Mouse (Mus musculus) limb, embryonic 14.5 days (tissue): ENCODE measurements around the gene Wdr1. TPM values are rescaled to one million over a fixed set of nuclear protein-coding genes. Genes with fewer than 3 reads are reported as not detected.

ENCODE experiments used
- ATAC-seq: fragments of 200-750 bp; cut with Nextera tagmentation; 2 replicates; pipeline ENCODE4 v1.8.0; 2017; ENCODE audit warnings: low read depth, moderate number of reproducible peaks, moderate TSS enrichment; ENCODE audit not compliant: low FRiP score
- DNase-seq: peaks from one replicate; pipeline ENCODE4 v3.0.0-alpha.2; 2015; ENCODE audit warnings: low spot score
- H3K27ac ChIP-seq: fragments of 300-500 bp; sonication (generic); replicated peaks from 2 replicates; pipeline ENCODE4 v1.5.1; 2014; ENCODE audit warnings: low read depth, mild to moderate bottlenecking, low read length, moderate library complexity, mixed read lengths
- H3K27me3 ChIP-seq: fragments of 300-500 bp; sonication (generic); 2 replicates; pipeline ENCODE4 v1.6.1; 2014; ENCODE audit warnings: low read length, mixed read lengths; ENCODE audit not compliant: control insufficient read depth, insufficient read depth
- H3K36me3 ChIP-seq: fragments of 300-500 bp; sonication (generic); 2 replicates; pipeline ENCODE4 v1.6.1; 2014; ENCODE audit warnings: mild to moderate bottlenecking, low read length, moderate library complexity, mixed read lengths; ENCODE audit not compliant: control insufficient read depth, insufficient read depth
- H3K4me1 ChIP-seq: fragments of 300-500 bp; sonication (generic); 2 replicates; pipeline ENCODE4 v1.6.1; 2014; ENCODE audit warnings: antibody characterized with exemption, low read length, mixed read lengths; ENCODE audit not compliant: control insufficient read depth, insufficient read depth
- H3K4me2 ChIP-seq: fragments of 300-500 bp; sonication (generic); replicated peaks from 2 replicates; pipeline ENCODE4 v1.6.1; 2014; ENCODE audit warnings: low read depth, mild to moderate bottlenecking, low read length, moderate library complexity; ENCODE audit not compliant: severe bottlenecking
- H3K4me3 ChIP-seq: fragments of 300-500 bp; sonication (generic); replicated peaks from 2 replicates; pipeline ENCODE4 v1.5.1; 2014; ENCODE audit warnings: low read length
- H3K9ac ChIP-seq: fragments of 300-500 bp; sonication (generic); 2 replicates; pipeline ENCODE4 v1.6.1; 2014; ENCODE audit warnings: mild to moderate bottlenecking, low read depth, low read length, moderate library complexity; ENCODE audit not compliant: severe bottlenecking
- H3K9me3 ChIP-seq: fragments of 300-500 bp; sonication (generic); 2 replicates; pipeline ENCODE4 v1.6.1; 2016; ENCODE audit warnings: low read length; ENCODE audit not compliant: control insufficient read depth
- POLR2A ChIP-seq: fragments of 200-500 bp; IDR thresholded peaks from 2 replicates; pipeline ENCODE4 v1.8.0; 2012; ENCODE audit warnings: inconsistent platforms, mild to moderate bottlenecking, moderate library complexity, borderline replicate concordance; ENCODE audit not compliant: insufficient read depth, insufficient read length; ENCODE audit errors: extremely low read depth
- WGBS: fragments of 180-500 bp; shearing (Covaris S2); extraction: QIAGEN DNeasy Blood & Tissue Kit; methylation state at CpG from one replicate; pipeline ENCODE4 v1.1.7; 2014; 5-methylcytosine and 5-hydroxymethylcytosine counted together
- polyA plus RNA-seq, 2 experiments: library from polyadenylated mRNA; depleted of rRNA in 1 of 2; stranded (reverse) in 1 of 2; unstranded in 1 of 2; fragments of >200 nt; fragmentation: Nextera tagmentation in 1 of 2; extraction: Ambion mirVana in 1 of 2; gene quantifications; 2 replicates each; pipeline versions ENCODE4 v1.2.1 to v1.2.3; 2012 to 2014

Wdr1 gene
- polyA plus RNA-seq, 2 experiments: 136 to 231 TPM

DNA sequence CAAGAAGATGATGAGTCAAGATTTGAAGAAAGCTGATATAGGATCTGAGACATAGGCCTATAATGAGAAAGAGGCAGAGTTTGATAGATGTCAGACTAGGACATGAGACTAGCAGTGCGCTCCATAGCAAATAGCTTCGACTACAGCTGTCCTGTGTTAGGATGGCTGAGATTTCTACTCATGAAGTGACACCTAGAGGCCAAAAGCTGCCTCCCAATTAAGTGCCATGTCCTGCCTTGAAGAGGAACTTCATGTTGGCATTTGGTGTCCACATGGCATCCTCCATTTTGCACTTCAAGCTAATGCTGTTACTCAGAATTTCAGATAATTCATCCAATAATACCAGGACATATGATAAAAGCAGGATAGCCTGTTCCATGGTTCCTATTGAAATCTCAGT lies 22.4 kb upstream of the Wdr1 start:
- no peak overlapping the region for H3K4me2 ChIP-seq
- WGBS: 75% methylated on average over 2 of the region's 2 CpGs
- no peak for ATAC-seq

DNA sequence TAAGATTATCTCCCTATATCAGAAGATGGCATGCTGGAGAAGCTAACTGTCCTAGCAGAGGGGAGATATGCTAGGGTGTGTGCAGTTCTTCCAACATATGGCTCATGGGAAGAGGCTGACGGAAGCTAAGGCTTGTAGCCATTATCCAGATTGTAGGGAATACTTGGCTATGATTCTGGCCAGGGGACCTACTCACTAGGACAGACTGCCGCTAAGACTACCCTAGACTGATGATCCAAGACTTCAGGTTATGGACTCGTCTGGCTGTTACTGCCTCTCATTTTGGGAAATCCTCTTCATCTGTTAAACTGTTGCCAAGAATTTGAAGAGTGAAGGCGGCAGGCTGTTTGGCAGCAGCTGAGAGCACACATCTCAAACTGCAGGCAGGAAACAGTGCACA lies 20.0 kb upstream of the Wdr1 start:
- Histone ChIP-seq H3K27me3 (no peaks in the 10 kb centered on the region), H3K36me3 (no peaks in the 10 kb centered on the region), H3K4me3 (no peak overlapping the region), H3K4me2 (no peak overlapping the region), H3K4me1 (no peaks in the 10 kb centered on the region), H3K9ac (no peak overlapping the region), H3K27ac (no peak overlapping the region), H3K9me3 (no peaks in the 10 kb centered on the region)
- no peak for TF ChIP-seq POLR2A
- DNase-seq: no peak
- 72% methylated on average over 4 of the region's 4 CpGs for WGBS
- ATAC-seq: no peak

More for the DNA sequence above, 22.4 kb upstream of the Wdr1 start:
- H3K27ac ChIP-seq: no peak overlapping the region
- H3K4me1 ChIP-seq: no peaks in the 10 kb centered on the region
- H3K27me3 ChIP-seq: no peaks in the 10 kb centered on the region
- H3K4me3 ChIP-seq: no peak overlapping the region
- H3K9me3 ChIP-seq: no peaks in the 10 kb centered on the region
- no peaks in the 10 kb centered on the region for H3K36me3 ChIP-seq
- no peak overlapping the region for H3K9ac ChIP-seq
- DNase-seq: no peak
- TF ChIP-seq POLR2A: no peak

DNA sequence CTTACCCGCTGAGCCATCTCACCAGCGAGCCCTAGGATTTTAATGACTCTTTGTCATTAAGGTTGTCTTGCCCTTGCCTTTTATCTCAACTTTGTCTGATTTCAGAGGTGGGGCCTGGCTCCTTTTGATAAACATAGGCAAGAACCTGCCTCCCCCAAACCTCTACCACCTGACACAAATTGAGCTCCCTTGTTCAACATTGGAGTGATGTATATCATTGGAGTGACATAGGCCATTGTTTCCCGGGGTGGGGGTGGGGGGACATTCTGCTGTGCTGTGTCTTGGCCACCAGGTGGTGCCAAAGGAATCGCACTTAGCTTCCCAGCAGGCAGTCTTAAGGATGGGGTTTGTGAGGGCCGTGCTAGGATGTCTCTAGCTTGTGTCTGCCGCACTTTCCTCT lies 17.7 kb upstream of the Wdr1 start:
- Histone ChIP-seq H3K27ac (no peak overlapping the region), H3K27me3 (no peaks in the 10 kb centered on the region), H3K9ac (no peak overlapping the region), H3K36me3 (no peaks in the 10 kb centered on the region), H3K9me3 (no peaks in the 10 kb centered on the region), H3K4me1 (no peaks in the 10 kb centered on the region), H3K4me2 (no peak overlapping the region), H3K4me3 (no peak overlapping the region)
- no peak for TF ChIP-seq POLR2A
- DNase-seq: peak; percentile 32
- ATAC-seq: no peak
- WGBS: 28% methylated on average over 6 of the region's 6 CpGs

DNA sequence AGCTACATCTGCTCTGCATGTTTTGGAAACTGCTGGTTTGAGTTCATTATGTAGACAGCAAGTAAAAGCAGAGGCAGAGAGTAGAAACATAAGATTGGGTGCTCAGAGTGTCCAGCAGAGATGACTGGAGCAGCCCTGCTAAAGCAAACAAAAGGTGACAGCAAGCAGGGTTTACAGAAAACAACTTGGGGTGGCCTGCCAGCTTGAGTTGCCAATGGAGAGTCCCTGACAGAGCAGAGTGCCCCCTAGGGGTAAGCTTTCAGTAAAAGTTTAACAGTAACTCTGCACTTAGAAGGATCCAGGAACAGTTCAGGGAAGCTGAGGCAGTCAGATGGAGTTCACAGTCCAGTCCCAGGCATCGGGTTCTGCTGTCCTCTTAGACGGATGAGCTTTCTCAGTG lies 7.9 kb upstream of the Wdr1 start:
- no peak for TF ChIP-seq POLR2A
- ATAC-seq: no peak
- H3K4me2 ChIP-seq: no peak overlapping the region
- no peaks in the 10 kb centered on the region for H3K9me3 ChIP-seq
- 69% methylated on average over 2 of the region's 2 CpGs for WGBS
- H3K27me3 ChIP-seq: no peaks in the 10 kb centered on the region
- no peaks in the 10 kb centered on the region for H3K36me3 ChIP-seq
- no peak overlapping the region for H3K4me3 ChIP-seq
- no peak overlapping the region for H3K9ac ChIP-seq
- DNase-seq: no peak
- no peaks in the 10 kb centered on the region for H3K4me1 ChIP-seq
- no peak overlapping the region for H3K27ac ChIP-seq

DNA sequence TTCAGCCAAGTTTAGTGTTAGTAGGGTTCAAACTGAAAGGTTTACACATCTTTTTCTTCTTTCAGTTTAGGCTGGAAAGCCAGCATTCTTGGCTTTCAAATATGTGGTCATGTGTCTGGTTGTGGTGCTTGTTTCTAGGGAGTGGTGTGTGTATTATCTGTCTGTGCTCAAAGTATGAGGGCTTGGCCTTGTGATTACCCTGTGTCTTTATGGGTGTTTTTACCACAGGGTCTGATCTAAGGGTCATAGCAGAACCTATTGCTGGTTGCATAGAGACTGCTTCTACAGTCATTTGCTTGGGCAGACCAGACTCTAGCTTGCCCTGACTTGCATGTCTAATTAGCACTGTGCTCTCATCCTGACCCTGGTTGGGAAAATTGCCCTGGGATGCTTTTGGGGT lies 5.6 kb upstream of the Wdr1 start:
- H3K36me3 ChIP-seq: no peaks in the 10 kb centered on the region
- H3K27me3 ChIP-seq: no peaks in the 10 kb centered on the region
- no peak overlapping the region for H3K27ac ChIP-seq
- ATAC-seq (no peak), DNase-seq (no peak)
- H3K9me3 ChIP-seq: no peaks in the 10 kb centered on the region
- no peak overlapping the region for H3K4me3 ChIP-seq
- H3K4me1 ChIP-seq: no peaks in the 10 kb centered on the region
- no peak for TF ChIP-seq POLR2A
- H3K4me2 ChIP-seq: no peak overlapping the region
- no peak overlapping the region for H3K9ac ChIP-seq

DNA sequence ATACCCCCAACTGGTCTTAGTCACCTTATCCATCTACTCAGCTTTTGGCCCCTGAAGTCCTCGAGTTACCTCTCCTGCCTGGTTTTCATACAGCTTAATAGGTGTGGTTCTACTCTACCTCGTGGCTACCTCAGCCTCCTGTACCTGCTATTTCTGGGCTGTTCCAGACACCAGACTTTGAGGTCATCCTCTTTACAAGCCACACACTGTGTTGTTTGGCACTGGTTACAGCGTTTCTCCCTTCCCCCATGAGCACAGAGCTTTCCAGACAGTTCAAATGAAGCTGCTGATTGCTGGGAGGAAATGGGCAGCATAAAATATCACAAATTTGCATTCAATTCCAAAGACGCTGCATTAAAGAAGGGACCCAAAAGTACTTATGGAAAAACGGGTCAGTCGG lies 1.8 kb upstream of the Wdr1 start:
- DNase-seq (no peak), ATAC-seq (no peak)
- no peak overlapping the region for H3K4me3 ChIP-seq
- no peak overlapping the region for H3K9ac ChIP-seq
- H3K4me2 ChIP-seq: no peak overlapping the region
- H3K36me3 ChIP-seq: no peaks in the 10 kb centered on the region
- H3K9me3 ChIP-seq: no peaks in the 10 kb centered on the region
- no peak overlapping the region for H3K27ac ChIP-seq
- 57% methylated on average over 6 of the region's 6 CpGs for WGBS
- no peak for TF ChIP-seq POLR2A
- H3K27me3 ChIP-seq: no peaks in the 10 kb centered on the region
- peaks cover 15% of the 10 kb centered on the region for H3K4me1 ChIP-seq
